Mouse (Mus musculus): ENCODE measurements at regions not wholly inside any gene's neighbourhood (a gene's known extent, or its start where the extent isn't known, plus 50 kb on each side); places are given as distances from the start of the nearest gene placed in this dataset.

GRCm38 (mm10) chr17:75874535-75874934 is 322.8 kb upstream of the Fam98a start:
- Histone ChIP-seq H3K36me3 (replicated peaks; ENCODE audit: control insufficient read depth, insufficient read depth, low read length) (no peaks in the 10 kb centered on the region), H3K4me2 (ENCODE audit: low read depth, low read length) (no peak overlapping the region), H3K4me3 (ENCODE audit: low read depth, low read length) (no peak overlapping the region), H3K27ac (ENCODE audit: low read depth) (no peak overlapping the region), H3K9me3 (replicated peaks; ENCODE audit: control insufficient read depth, low read length) (no peaks in the 10 kb centered on the region), H3K9ac (replicated peaks; ENCODE audit: low read depth, low read length) (no peak overlapping the region), H3K27me3 (ENCODE audit: control insufficient read depth, insufficient read depth, low read length) (no peaks in the 10 kb centered on the region), H3K4me1 (ENCODE audit: control insufficient read depth, insufficient read depth) (no peaks in the 10 kb centered on the region)
- TF ChIP-seq EP300 (IDR thresholded peaks at IDR 0.05; ENCODE audit: low read depth), result no peak
- no peak for TF ChIP-seq CTCF (IDR thresholded peaks at IDR 0.05; ENCODE audit: low read depth)
- ATAC-seq (ENCODE audit: insufficient read depth, low read depth), result no peak
- no peak for DNase-seq (ENCODE audit: low spot score)
- 67% methylated on average over 6 of the region's 6 CpGs for WGBS

DNA sequence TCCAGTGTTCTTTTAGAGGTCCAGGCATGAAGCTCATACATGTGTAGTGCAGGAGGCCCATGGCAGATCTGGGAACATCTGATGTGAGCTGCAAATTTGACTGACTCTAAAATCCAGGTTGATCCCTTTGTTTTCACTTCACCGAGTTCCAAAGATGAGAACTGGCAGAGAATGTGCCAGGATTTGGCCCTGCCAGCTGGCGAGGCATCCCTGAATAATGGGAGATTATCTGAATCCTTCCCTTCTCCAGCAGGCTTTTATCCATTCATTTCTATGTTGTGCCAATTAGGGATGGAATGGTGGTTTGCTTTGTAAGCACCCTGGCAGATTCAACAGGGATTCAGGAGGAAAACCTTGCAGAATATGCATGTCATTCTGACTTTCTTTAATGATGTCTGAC is 318.7 kb upstream of the Fam98a start:
- ATAC-seq (ENCODE audit: insufficient read depth, low read depth) (no peak), DNase-seq (ENCODE audit: low spot score) (no peak)
- Histone ChIP-seq H3K4me3 (ENCODE audit: low read depth, low read length) (no peak overlapping the region), H3K9me3 (replicated peaks; ENCODE audit: control insufficient read depth, low read length) (no peaks in the 10 kb centered on the region), H3K4me1 (ENCODE audit: control insufficient read depth, insufficient read depth) (no peaks in the 10 kb centered on the region), H3K27ac (ENCODE audit: low read depth) (no peak overlapping the region), H3K36me3 (replicated peaks; ENCODE audit: control insufficient read depth, insufficient read depth, low read length) (no peaks in the 10 kb centered on the region), H3K9ac (replicated peaks; ENCODE audit: low read depth, low read length) (no peak overlapping the region), H3K27me3 (ENCODE audit: control insufficient read depth, insufficient read depth, low read length) (no peaks in the 10 kb centered on the region), H3K4me2 (ENCODE audit: low read depth, low read length) (no peak overlapping the region)
- 53% methylated on average over 2 of the region's 2 CpGs for WGBS
- TF ChIP-seq EP300 (IDR thresholded peaks at IDR 0.05; ENCODE audit: low read depth), result no peak
- no peak for TF ChIP-seq CTCF (IDR thresholded peaks at IDR 0.05; ENCODE audit: low read depth)

- H3K4me1 ChIP-seq (ENCODE audit: control insufficient read depth, insufficient read depth), result no peaks in the 10 kb centered on the region
- TF ChIP-seq CTCF (IDR thresholded peaks at IDR 0.05; ENCODE audit: low read depth) (no peak), EP300 (IDR thresholded peaks at IDR 0.05; ENCODE audit: low read depth) (no peak)
- ATAC-seq (ENCODE audit: insufficient read depth, low read depth) (no peak), DNase-seq (ENCODE audit: low spot score) (no peak)
- no peak overlapping the region for H3K4me3 ChIP-seq (ENCODE audit: low read depth, low read length)
- no peaks in the 10 kb centered on the region for H3K27me3 ChIP-seq (ENCODE audit: control insufficient read depth, insufficient read depth, low read length)
- no peak overlapping the region for H3K27ac ChIP-seq (ENCODE audit: low read depth)
- H3K9me3 ChIP-seq (replicated peaks; ENCODE audit: control insufficient read depth, low read length), result no peaks in the 10 kb centered on the region
- no peak overlapping the region for H3K9ac ChIP-seq (replicated peaks; ENCODE audit: low read depth, low read length)
- H3K4me2 ChIP-seq (ENCODE audit: low read depth, low read length), result no peak overlapping the region
- WGBS, result 58% methylated on average over 8 of the region's 8 CpGs
- H3K36me3 ChIP-seq (replicated peaks; ENCODE audit: control insufficient read depth, insufficient read depth, low read length), result no peaks in the 10 kb centered on the region
These were observed 305.3 kb upstream of the Fam98a start for GRCm38 (mm10) chr17:75857015-75857414.

GRCm38 (mm10) chr17:75815997-75816626 is 264.4 kb upstream of the Fam98a start:
- Histone ChIP-seq H3K27me3 (ENCODE audit: control insufficient read depth, insufficient read depth, low read length) (no peaks in the 10 kb centered on the region), H3K9me3 (replicated peaks; ENCODE audit: control insufficient read depth, low read length) (no peaks in the 10 kb centered on the region), H3K4me1 (ENCODE audit: control insufficient read depth, insufficient read depth) (no peaks in the 10 kb centered on the region), H3K4me2 (ENCODE audit: low read depth, low read length) (no peak overlapping the region), H3K4me3 (ENCODE audit: low read depth, low read length) (no peak overlapping the region), H3K27ac (ENCODE audit: low read depth) (no peak overlapping the region), H3K36me3 (replicated peaks; ENCODE audit: control insufficient read depth, insufficient read depth, low read length) (no peaks in the 10 kb centered on the region), H3K9ac (replicated peaks; ENCODE audit: low read depth, low read length) (no peak overlapping the region)
- ATAC-seq (ENCODE audit: insufficient read depth, low read depth), result no peak
- WGBS, result 69% methylated on average over 12 of the region's 12 CpGs
- TF ChIP-seq EP300 (IDR thresholded peaks at IDR 0.05; ENCODE audit: low read depth) (no peak), CTCF (IDR thresholded peaks at IDR 0.05; ENCODE audit: low read depth) (no peak)
- no peak for DNase-seq (ENCODE audit: low spot score)

GRCm38 (mm10) chr17:75812163-75812562 is 260.4 kb upstream of the Fam98a start:
- H3K4me2 ChIP-seq (ENCODE audit: low read depth, low read length), result no peak overlapping the region
- H3K9ac ChIP-seq (replicated peaks; ENCODE audit: low read depth, low read length), result no peak overlapping the region
- no peaks in the 10 kb centered on the region for H3K36me3 ChIP-seq (replicated peaks; ENCODE audit: control insufficient read depth, insufficient read depth, low read length)
- H3K27ac ChIP-seq (ENCODE audit: low read depth), result no peak overlapping the region
- ATAC-seq (ENCODE audit: insufficient read depth, low read depth), result no peak
- H3K4me1 ChIP-seq (ENCODE audit: control insufficient read depth, insufficient read depth), result no peaks in the 10 kb centered on the region
- WGBS, result 64% methylated on average over 3 of the region's 3 CpGs
- DNase-seq (ENCODE audit: low spot score), result no peak
- H3K4me3 ChIP-seq (ENCODE audit: low read depth, low read length), result no peak overlapping the region
- TF ChIP-seq EP300 (IDR thresholded peaks at IDR 0.05; ENCODE audit: low read depth) (no peak), CTCF (IDR thresholded peaks at IDR 0.05; ENCODE audit: low read depth) (no peak)
- H3K27me3 ChIP-seq (ENCODE audit: control insufficient read depth, insufficient read depth, low read length), result no peaks in the 10 kb centered on the region
- no peaks in the 10 kb centered on the region for H3K9me3 ChIP-seq (replicated peaks; ENCODE audit: control insufficient read depth, low read length)
